Mouse (Mus musculus) megakaryocyte, embryonic 14.5 days (primary cell): ENCODE data around the gene Gm10318.

Source experiments
- FLI1 ChIP-seq: IDR thresholded peaks from 2 replicates; pipeline ENCODE4 v1.6.1; 2012; ENCODE audit warnings: low read length, inconsistent platforms, mixed read lengths
- GATA1 ChIP-seq: IDR thresholded peaks from 3 replicates; pipeline ENCODE4 v1.6.1; 2012; ENCODE audit warnings: mixed read lengths, low read length, inconsistent platforms, borderline replicate concordance

DNA sequence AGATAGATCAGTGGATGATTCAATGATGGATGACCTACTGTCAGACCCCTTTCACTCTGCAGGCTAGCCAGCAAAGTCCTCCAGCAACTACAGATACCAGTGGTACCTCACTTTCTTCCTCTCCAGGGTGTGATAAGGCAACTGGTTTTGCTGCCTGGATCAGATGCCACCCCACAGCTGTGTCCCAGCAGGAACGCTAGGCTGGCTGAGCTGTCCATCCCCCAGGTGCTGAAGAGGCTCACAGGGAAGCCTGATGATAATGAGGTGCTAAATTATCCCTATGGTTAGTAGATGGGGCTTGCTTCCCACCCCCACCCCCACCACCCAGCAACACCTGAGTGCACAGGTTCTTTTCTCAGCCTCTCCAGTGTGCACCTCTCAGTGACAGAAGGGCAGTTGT, 14.9 kb downstream of the Gm10318 start:
- TF ChIP-seq GATA1, result no peak
- TF ChIP-seq FLI1, result no peak
